Mouse (Mus musculus): Measurements from ENCODE around the gene Cmc1. TPM values are rescaled to one million over a fixed set of nuclear protein-coding genes. Genes with fewer than 3 reads are reported as not detected.
"Not testable (repeated sequence)": the region's sequence is repeated elsewhere in the genome, so short reads cannot be mapped to it uniquely, and the experiment has no call there.

Gene Cmc1
- polyA plus RNA-seq, 1 experiment: 44.4 TPM

DNA sequence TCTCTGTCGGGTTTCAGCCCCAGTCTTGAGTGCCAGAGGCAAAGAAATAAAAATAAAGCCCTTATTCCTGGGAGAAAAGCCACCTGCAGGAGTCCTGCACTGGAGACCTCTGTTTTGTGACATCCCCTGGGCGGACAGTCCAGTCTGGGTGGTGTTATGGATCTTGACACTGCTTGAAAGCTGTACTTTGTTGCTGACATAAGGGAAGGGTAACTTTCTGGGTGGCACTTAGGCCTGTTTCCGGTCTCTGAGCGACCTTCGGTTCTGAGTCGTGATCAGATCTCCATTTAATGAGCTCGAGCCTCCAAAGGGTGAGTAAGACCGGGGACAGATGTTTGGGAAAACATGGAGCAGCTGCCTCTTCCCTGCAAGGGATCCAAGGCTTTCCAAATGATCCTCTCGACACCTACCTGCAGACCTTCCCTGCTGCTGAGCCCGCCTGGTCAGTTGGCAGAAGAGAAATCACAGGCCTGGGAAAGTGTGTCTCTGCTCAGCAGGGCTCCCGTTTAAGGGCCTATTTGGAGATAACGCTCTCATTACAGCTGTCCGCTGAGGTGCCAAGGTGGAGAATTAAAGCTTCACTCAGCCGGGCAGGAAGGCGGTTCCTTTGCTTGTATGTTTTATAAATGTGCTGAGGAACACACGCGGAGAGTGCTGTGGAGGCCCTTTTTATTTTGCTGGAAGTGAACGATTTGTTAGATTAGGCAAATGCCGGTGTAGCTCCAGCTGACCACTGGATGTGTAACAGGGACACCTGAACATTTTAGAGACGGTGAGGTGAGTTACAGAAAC lies 648 bp upstream of the Cmc1 start:
- Histone ChIP-seq H3K4me1 (ENCODE audit: control insufficient read depth, insufficient read depth, low read length) (peaks cover 5% of the 10 kb centered on the region; the same call in 1 of the 2 replicates), H3K4me3 (ENCODE audit: insufficient read depth, low read length) (no peak overlapping the region), H3K27ac (ENCODE audit: insufficient read depth, low read length) (no peak overlapping the region)
- TF ChIP-seq CTCF (IDR thresholded peaks at IDR 0.05; ENCODE audit: borderline replicate concordance, insufficient read depth, low read length) (no peak), POLR2A (IDR thresholded peaks at IDR 0.05; ENCODE audit: low read depth, low read length) (no peak)

DNA sequence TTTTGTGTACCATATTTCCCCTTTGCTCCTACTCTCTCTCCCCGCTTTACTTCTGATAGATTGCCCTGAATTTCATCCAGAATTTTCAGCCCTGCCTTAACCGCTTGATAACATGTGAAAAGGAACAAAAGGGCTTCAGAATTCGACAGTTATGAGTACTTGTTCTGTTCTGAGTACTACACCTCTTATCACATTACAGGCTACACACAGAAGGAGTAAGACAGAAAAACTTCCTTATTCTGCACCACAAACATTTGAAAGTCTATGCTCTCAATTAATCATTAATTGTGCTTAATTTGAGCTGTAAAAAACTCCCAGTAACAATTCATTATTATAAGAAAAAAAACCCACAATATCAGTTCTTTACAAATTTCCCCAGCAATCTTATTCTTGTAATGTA lies 9.6 kb downstream of the Cmc1 start:
- H3K4me3 ChIP-seq (ENCODE audit: insufficient read depth, low read length); H3K27ac ChIP-seq (ENCODE audit: insufficient read depth, low read length); H3K4me1 ChIP-seq (ENCODE audit: control insufficient read depth, insufficient read depth, low read length): not testable (repeated sequence)

DNA sequence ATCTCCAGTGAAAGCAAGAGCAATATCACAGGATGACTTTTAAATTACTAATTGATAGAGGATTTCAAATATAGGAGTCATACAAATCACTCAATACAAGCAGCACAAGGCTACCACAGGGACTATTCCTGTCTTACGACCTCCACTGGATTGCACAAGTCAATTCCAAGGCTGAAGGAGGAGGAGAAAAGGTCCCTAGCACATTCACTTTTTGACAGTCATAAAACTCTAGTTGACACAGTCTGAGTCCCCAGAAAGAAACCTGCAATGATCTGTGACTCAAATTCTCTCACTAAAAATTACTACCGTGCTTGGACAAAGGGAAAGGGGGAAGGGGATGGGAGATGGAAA lies 39.6 kb downstream of the Cmc1 start:
- TF ChIP-seq CTCF (IDR thresholded peaks at IDR 0.05; ENCODE audit: borderline replicate concordance, insufficient read depth, low read length) (no peak), POLR2A (IDR thresholded peaks at IDR 0.05; ENCODE audit: low read depth, low read length) (no peak)
- no peak overlapping the region for H3K27ac ChIP-seq (ENCODE audit: insufficient read depth, low read length)
- H3K4me1 ChIP-seq (ENCODE audit: control insufficient read depth, insufficient read depth, low read length): no peaks in the 10 kb centered on the region
- H3K4me3 ChIP-seq (ENCODE audit: insufficient read depth, low read length): no peak overlapping the region

DNA sequence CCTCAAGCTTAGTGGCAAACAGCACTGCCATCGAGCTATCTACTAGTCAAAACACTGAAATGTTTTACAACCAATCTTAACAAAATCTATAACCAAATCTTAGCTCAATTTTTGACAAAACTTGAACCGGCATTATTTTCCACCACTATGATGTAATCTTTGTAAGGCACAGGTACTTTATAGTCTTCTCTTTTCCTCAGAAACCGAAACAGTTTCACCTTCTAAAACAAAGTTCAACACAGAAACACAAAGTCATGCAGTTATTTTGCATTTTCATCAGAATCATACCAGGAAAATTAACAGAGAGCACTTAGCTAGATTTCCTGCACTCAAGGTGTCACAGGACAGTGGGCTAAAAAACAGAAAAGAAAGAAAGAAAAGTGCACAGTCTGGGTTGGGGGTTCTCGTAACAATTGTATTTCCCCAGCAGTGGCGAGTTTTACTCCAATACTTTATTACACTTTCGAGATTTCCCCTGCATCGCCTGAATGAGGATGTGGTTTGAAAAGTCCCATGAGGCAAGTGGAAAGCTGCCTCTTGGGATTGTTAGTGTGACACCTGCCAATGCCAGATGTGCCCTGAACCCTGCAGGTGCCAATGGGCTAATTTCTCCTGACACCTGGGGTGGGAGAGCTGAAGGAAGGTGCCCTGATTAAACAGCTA lies 40.1 kb downstream of the Cmc1 start:
- no peaks in the 10 kb centered on the region for H3K4me1 ChIP-seq (ENCODE audit: control insufficient read depth, insufficient read depth, low read length)
- no peak overlapping the region for H3K27ac ChIP-seq (ENCODE audit: insufficient read depth, low read length)
- no peak overlapping the region for H3K4me3 ChIP-seq (ENCODE audit: insufficient read depth, low read length)
- TF ChIP-seq POLR2A (IDR thresholded peaks at IDR 0.05; ENCODE audit: low read depth, low read length) (no peak), CTCF (IDR thresholded peaks at IDR 0.05; ENCODE audit: borderline replicate concordance, insufficient read depth, low read length) (no peak)

DNA sequence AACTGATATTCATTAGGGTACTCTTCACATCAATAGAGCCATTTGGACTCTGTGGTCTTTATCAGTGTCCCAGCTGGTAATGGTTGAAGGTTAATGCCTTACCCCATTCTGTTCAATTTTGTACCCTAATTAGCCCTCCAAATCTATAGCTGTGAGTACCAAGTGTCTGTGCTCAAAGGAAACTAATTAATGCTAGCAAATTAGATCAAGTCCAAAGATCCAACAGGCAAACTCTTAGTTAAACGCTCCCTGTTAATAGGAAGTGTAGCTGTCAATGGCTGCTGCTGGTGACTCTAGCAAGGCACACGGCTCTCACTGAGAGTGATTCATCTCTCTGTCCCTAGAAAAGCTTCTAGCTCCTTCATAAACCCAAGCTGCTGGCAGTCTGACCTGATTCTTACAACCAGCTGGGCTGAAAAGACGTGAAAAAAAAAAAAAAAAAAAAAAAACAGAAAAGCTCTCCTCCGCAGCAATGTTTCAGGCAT lies 41.4 kb downstream of the Cmc1 start:
- Histone ChIP-seq H3K27ac (ENCODE audit: insufficient read depth, low read length) (no peak overlapping the region), H3K4me1 (ENCODE audit: control insufficient read depth, insufficient read depth, low read length) (no peaks in the 10 kb centered on the region), H3K4me3 (ENCODE audit: insufficient read depth, low read length) (no peak overlapping the region)
- TF ChIP-seq CTCF (IDR thresholded peaks at IDR 0.05; ENCODE audit: borderline replicate concordance, insufficient read depth, low read length): no peak
- TF ChIP-seq POLR2A (IDR thresholded peaks at IDR 0.05; ENCODE audit: low read depth, low read length): no peak

DNA sequence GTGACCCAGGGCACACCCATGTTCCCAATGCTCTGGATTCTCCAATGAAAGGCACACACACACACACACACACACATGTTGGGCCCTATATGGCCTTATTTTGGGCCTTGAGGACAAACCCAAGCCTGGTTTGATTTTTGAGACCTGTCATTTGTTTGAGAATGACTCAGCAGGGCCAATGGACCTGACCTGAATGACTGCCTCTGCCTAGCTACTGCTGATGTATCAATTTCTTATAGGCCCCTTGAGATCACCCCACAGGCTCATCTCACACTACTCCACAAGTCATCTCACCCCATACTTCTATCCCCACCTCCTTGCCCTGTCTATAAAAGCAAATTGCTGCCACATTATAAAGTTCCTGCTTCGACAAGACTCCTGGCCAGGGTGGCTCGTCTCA lies 48.2 kb downstream of the Cmc1 start:
- H3K27ac ChIP-seq (ENCODE audit: insufficient read depth, low read length): no peak overlapping the region
- H3K4me1 ChIP-seq (ENCODE audit: control insufficient read depth, insufficient read depth, low read length): no peaks in the 10 kb centered on the region
- TF ChIP-seq CTCF (IDR thresholded peaks at IDR 0.05; ENCODE audit: borderline replicate concordance, insufficient read depth, low read length) (no peak), POLR2A (IDR thresholded peaks at IDR 0.05; ENCODE audit: low read depth, low read length) (no peak)
- H3K4me3 ChIP-seq (ENCODE audit: insufficient read depth, low read length): no peak overlapping the region

DNA sequence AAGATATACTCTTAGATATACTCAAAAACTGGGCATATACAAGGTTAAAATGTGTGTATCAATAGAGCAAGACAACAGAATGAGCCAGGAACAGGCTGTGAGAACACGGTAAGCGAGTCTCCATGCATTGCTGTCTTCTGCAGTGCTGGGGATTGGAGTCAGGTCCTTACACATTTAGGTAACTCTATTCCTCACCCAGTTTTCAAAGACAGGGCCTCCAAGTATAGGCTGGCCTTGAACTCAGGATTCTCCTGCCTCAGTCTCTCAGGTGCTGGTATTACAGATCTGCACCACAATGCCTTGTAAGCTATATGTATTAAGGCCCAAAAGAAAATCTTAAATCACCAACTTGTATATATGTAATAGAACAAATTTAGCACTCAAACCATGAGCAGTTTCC lies 49.5 kb downstream of the Cmc1 start:
- no peak for TF ChIP-seq POLR2A (IDR thresholded peaks at IDR 0.05; ENCODE audit: low read depth, low read length)
- no peak for TF ChIP-seq CTCF (IDR thresholded peaks at IDR 0.05; ENCODE audit: borderline replicate concordance, insufficient read depth, low read length)
- Histone ChIP-seq H3K4me3 (ENCODE audit: insufficient read depth, low read length) (no peak overlapping the region), H3K27ac (ENCODE audit: insufficient read depth, low read length) (no peak overlapping the region), H3K4me1 (ENCODE audit: control insufficient read depth, insufficient read depth, low read length) (peaks cover 3% of the 10 kb centered on the region; the same call in 1 of the 2 replicates)

DNA sequence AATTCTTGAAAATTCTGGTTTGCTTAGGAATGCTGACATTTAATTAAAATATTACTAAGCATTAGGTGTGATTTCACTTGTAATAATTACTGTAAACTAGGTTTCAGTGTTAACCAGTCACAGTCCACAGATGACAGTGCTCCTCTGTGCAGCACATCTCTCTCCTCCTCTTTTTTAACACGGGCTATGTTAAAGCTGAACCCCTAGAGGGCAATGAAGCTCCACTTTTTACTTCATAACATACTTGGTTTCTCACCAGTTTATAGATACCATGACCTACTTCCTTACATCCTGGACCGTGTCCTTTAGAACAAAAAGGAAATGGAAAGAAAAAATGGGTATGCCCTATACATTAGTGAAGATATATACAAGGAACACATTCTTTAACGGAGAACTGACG lies 50.6 kb downstream of the Cmc1 start:
- TF ChIP-seq POLR2A (IDR thresholded peaks at IDR 0.05; ENCODE audit: low read depth, low read length) (no peak), CTCF (IDR thresholded peaks at IDR 0.05; ENCODE audit: borderline replicate concordance, insufficient read depth, low read length) (no peak)
- H3K4me3 ChIP-seq (ENCODE audit: insufficient read depth, low read length): no peak overlapping the region
- peaks cover 3% of the 10 kb centered on the region; the same call in 1 of the 2 replicates for H3K4me1 ChIP-seq (ENCODE audit: control insufficient read depth, insufficient read depth, low read length)
- no peak overlapping the region for H3K27ac ChIP-seq (ENCODE audit: insufficient read depth, low read length)

DNA sequence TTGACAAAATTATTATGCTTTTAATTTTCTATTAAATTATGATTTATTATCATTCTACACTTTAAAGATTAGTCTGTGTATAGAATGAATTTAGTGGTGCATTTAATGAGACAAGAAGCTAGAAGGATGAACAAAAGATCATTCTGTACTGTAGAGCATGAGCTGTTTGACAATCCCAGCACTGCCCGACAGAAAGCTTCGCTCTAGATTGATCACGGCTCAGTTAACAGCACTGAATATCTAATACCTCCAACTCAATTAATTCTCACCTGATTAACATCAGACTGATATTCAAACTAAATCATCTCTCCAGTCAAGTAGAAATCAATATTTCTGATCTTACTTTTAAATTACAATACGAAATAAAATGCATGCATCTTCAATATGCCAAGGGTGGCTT lies 66.1 kb downstream of the Cmc1 start:
- H3K27ac ChIP-seq (ENCODE audit: insufficient read depth, low read length): no peak overlapping the region
- no peak for TF ChIP-seq POLR2A (IDR thresholded peaks at IDR 0.05; ENCODE audit: low read depth, low read length)
- TF ChIP-seq CTCF (IDR thresholded peaks at IDR 0.05; ENCODE audit: borderline replicate concordance, insufficient read depth, low read length): no peak
- no peaks in the 10 kb centered on the region for H3K4me1 ChIP-seq (ENCODE audit: control insufficient read depth, insufficient read depth, low read length)
- H3K4me3 ChIP-seq (ENCODE audit: insufficient read depth, low read length): no peak overlapping the region
